Mouse (Mus musculus) ovary, postnatal 10 days (tissue): Measurements from ENCODE around the gene Atg10.
"Not testable (repeated sequence)": the region's sequence is repeated elsewhere in the genome, so short reads cannot be mapped to it uniquely, and the experiment has no call there.

Experiments used
- DNase-seq: peaks from one replicate; pipeline ENCODE4 v3.0.0; 2022; ENCODE audit warnings: low spot score

Gene Atg10

DNA sequence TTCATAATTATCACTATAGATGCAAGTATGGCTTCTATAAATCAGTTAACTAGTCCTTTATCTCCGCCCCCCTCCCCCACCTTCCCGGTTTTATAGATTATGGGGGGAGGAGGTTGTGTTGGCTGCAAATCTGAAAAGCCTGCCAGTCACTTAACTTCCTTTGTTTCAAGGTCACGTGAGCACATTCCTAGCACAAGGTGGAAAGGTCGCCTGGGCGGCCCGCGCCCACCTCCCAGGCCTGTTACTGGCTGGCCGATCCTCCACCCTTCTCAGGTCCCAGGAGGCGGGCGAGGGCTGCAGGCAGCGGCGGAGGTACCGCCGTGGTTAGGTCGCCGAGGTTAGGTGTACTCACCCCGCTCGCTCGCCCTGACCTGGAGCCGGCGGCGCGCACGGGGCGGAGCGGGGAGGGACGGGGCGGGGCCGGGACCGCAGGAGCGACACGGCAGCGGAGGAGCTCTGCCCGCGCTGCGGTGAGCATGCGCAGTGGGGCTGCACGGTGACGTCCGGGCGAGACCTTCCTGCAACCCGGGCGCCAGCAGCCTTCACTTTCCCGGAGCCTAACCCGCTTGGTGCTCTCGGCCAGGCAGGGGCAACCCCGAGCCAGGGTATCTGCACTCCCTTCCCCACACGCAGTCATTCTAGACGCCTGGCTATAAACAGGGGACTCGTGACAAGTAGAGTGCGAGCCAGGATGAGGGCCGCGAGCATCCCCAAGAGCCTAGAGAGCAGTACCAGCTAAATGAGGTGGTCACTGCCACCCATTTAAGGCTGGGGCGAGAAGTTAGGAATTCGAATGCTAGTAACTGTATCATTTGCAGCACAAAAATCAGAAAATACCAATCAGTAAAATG, at the start of gene Atg10:
Atg10 (minus strand) TSS at position 382 of the 851 bp plus-strand sequence.
- DNase-seq: peak; percentile 85

DNA sequence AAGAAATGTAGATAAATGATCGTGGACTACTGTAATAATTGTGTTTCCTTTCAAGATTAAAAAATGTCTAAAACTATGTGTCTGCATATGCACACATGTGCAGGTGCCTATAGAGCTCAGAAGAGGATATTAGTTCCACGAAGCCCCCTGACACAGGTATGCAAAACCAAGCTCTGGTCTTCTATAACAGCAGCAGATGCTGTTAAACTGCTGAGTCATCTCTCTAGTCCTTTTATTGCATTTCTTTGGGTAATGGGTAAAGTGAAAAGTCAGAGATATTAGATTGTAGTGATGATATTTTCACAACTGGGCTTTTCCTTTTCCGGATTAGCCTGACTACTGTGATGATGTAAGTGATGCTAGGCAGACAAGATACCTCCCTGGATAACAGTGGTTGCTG, 28.6 kb upstream of the Atg10 start:
- DNase-seq: no peak

DNA sequence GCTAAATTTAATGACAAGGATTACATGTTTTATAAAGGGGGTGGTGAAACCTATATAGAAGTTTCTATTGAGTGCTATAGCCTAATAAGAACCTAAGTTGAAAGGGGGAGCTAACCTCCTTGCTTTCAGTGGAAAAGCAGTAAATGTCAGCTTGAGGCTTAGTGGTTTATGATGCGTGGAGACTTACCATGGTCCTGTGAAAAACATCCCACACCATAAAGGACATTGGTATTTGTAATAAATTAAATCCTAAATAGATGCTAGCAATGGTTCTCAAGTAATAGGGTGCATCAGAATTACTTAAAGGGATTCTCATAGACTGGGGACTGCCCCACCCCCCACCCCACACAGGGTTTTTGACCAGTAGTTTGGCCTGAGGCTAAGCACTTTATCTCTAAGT, 27.9 kb upstream of the Atg10 start:
- DNase-seq: no peak

DNA sequence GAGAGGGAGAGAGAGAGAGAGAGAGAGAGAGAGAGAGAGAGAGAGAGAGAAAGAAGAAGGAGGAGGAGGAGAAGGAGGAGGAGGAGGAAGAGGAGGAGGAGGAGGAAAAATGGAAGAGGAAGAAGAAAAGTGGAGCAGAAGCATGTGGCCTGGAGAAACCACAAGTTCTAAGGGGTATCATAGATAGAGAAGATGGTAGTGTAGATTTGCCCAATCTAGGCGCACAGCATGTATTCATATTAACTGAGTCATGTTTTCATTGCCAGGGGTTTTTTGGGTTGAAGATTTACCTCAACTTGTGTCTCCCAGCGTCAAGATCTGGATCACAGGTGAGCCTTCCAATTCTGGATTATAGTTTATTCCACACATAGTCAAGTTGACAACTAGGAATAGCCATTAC, 26.3 kb upstream of the Atg10 start:
- not testable (repeated sequence) for DNase-seq

DNA sequence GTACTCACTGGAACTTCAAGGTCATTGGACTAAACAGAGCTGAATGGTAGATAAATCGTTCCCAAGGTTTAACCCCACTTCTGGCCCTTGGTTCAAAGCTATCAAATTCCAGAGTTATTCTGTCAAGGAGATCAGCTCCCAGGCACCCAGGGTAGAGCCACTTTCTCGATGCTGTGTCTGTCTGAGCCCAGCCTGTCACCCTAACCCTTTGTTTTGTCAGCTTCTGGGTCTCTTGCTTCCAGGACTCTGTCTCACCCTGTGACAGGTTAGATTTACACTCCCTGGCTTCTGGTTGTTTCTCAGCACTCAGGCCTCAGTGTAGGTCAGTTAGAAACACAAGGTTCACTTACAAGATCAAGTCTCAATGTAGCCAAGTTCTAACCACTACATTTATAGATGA, 22.7 kb upstream of the Atg10 start:
- DNase-seq: no peak

DNA sequence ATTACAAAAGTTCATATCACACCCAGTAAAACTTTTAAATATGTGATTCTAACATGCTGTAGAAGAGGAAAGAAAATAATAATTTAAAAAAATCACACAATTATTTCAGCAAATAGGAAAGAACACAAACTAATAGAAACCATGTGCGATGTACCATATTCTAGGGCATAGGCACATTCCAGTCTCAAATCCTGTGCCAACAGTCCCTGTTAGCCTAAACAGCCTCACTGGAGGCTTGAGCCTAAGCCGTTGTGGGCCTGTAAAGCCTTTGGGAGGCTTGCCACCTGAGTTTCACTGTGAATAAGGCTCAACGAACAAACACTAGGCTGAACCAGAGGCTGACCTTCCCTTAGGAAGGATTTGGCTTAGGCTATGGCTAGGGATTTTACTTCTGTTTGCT, 14.2 kb upstream of the Atg10 start:
- no peak for DNase-seq

DNA sequence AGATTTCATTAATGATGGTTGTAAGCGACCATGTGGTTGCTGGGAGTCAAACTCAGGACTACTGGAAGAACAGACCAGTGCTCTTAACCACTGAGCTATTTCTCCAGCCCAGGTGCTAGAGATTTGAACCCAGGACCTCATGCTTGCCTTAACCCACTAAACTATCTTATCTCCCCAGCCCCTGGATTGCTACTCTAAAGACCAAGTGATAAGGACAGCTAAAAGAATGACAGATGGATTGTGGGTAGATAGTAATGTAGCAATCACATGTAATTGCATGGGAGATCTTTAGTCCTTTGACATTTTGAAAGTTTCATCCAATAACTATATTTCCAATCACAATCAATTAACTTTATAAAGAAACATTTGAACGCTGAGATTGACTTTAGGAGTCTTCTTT, 13.1 kb upstream of the Atg10 start:
- no peak for DNase-seq

DNA sequence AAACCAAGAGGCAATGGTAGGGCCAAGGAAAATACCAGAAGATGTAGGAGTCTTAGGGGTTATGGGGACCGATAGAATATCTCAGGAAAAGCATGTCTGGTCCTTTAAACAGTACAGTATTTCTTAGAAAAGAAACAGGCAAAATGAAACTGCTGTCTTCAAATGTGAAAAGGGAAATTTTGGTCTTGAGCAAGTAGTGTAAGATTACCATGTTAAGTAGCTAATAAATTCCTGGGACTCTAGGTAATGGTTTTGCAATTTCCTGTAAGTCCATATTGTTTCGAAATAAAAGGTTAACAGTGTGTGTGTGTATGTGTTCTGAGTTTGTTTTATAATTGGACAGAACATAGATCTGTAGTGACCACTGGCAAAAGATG, 658 bp upstream of the Atg10 start:
- DNase-seq: no peak

DNA sequence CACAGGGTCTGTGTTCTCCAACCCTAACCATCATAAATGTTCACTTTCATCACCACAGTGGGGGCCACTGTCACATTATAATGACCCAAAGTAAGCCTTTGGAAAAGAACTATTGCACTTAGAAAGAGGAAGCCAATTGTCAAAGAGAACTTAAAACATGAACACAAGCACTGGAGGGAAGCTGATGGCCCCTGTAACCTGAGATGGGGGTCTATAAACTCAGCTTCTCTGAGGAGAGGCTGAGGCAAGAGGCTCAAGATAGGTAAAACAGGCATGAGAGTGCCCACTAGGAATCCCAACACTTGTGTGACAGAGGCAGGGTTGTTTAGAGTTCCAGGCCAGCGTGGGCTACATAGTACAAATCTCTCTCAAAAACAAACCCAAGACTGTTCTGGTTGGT, 705 bp downstream of the Atg10 start:
- no peak for DNase-seq

DNA sequence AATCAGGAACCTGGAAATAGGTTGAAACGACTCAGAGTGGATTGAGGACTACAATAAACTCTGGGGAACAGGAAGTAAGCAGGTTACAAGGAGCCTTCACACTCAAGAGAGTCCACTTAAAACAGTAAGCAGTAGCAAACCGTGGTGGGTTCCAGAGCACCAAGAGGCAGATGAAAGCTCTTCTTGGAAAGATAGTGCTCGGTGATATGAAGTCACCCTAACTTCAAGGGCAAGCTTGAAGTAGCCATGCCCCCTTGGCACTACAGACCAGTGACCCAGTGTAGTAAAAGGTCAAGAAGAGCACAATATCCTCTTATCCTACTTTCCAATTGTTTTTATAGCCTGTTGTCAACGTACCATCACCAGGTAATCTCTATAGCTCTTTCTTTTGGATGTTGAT, 2.1 kb downstream of the Atg10 start:
- DNase-seq: no peak

DNA sequence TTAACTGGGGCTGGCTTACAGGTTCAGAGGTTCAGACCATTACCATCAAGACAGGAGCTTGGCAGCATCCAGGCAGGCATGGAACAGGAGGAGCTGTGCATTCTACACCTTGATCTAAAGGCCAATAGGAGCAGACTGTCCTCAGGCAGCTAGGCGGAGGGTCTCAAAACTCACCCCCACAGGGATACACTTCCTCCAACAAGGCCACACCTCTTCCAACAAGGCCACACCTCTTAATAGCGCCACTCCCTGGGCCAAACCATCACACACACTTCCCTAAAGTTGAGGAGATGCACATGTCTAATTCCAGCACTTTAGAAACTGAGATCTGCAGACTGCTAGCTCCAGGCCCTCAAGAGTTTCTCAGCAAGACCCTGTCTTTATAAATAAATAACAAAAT, 6.1 kb downstream of the Atg10 start:
- no peak for DNase-seq

DNA sequence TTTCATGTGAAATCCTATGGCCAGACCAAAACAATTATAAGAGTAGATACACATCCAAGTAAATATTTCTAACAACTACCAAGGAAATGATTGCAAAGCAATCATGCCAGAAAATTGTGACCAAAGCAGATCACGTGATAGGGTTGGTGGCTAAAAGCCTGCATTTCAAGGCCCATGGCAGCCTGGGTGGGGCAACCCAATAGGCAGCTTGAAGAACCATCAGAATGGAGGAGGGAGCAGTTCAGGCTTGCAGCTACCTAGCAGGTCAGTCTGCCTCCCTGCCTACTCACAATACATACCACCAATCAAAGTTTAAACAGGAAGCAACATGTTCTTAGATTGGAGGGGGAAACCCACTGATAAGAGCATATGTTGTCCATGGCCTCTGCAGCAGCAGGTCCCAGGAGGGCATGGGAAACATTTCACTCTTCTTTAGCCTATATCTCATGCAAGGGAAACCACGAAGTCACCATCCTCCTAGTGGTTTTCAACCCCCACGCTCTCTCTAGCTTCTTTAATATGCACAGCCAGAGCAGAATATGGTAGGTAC, 7.0 kb downstream of the Atg10 start:
- no peak for DNase-seq

DNA sequence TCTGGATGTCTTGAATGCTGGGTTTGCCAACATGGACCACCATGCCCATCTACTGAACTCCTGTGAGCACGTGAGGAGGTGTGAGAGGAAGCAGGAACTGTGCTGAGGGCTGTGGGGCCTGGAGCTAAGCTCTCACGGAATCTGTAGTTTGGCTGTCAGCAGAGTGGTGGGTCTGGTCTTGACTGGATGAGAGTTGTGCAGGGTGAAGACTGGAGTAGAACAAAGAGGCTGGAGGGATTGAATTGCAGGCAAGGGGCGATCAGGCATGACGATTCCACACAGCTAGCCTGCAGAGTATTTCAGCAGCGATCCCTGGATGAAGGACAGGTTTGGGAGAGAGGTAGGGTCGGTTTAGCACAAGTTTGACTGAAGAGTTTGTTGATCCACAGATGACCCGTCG, 10.8 kb downstream of the Atg10 start:
- no peak for DNase-seq

DNA sequence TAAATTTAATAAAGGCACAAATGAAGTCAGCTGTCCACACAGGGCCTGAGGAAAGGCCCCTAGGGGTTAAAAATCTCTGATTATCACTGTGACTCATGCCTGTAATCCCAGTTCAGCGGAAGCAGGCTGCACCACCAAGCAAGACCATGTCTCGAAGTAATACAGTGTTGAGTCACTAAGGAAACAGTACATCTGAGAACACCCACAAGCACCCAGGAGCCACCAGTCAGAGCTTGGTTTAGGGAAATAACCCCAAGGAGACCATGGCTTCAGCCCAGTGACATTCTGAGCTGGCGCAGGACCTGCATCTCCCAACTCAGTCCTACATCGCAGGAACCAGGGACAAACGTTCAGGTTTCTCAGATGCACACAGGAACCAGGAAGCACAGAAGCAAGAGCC, 17.5 kb downstream of the Atg10 start:
- no peak for DNase-seq

DNA sequence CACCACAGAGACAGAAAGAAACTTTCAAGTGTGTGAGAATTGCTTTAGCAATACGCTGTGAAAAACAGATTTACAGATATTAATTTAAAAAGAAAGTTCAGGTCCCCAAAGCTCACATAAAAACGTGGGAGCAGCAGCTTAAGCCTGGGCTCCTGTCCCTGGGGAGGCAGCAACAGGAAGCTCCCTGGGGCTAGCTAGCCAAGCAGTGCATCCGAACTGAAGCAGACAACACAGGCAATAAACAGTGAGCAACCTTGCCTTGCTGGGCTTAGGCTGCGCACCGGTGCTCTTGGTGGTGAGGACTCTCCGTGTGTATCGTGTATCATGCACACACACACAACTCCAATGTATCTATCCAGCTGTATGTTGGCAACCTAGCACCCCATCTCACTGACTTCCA, 21.2 kb downstream of the Atg10 start:
- no peak for DNase-seq

DNA sequence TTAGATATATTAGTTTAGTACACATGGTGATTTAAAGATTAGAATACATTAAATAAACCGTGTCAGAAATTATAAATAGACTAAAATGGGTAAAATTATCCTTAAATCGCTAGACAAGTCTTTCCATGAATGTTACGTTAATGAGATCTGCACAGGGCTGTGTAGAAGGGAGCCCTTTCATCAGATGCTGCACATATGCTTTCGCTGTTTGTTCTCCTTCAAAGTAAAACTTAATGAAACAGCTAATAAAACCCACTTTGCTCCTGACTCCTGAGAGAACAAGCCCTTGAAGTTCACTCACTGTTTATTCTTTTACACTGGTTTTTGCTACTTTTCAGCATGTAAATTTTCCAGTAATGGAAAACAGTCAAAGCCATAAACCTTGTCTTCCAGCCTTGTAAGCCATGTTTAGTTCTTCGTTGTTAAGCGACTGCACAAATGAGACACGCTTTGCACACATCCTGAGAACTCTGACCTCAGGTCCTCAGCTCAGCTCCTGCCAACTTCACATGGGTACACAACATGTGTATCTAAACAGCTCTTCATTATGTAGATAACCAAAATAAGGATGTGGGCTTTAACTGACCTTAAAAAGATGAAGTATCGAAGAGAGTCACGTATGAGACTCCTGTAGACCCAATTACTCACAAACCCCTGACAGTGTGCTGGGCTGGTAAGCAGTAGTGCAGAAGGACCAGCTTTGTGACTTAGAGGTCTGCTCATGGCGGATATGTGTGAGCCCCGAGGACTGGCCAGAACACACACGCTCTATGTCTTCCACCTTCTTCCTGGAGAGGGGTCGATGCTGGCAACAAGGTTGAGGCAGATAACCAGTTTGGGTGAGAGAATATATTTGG, 36.2 kb downstream of the Atg10 start:
- DNase-seq: no peak

DNA sequence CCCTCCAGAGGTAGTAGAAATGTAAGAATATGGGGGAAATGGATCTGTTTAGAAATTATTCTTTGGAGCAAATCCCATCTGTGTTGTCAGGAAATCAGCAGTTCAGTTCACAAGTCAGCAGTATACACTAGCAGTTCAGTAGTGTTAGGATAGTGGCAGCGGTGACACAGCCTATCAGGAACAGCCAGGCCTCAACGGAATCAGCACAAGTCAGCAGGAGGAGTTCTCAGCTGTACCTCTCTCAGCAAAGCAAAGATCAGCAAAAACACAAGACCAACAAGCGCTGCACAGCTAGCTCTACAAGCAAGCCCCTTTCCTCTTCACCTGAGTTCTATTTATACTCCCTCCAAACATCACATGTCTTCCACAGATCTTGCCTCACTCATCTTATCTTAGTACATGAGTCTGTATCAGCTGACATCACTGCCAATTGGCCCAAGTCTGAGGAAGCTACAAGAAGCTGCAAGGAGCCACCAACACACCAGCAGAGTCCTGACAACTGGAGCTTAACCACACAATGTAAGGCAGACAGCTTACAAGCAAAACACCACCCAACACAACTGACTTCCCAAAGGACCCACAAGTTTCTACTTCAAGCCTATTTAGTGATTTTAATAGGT, 38.4 kb downstream of the Atg10 start:
- DNase-seq: no peak

DNA sequence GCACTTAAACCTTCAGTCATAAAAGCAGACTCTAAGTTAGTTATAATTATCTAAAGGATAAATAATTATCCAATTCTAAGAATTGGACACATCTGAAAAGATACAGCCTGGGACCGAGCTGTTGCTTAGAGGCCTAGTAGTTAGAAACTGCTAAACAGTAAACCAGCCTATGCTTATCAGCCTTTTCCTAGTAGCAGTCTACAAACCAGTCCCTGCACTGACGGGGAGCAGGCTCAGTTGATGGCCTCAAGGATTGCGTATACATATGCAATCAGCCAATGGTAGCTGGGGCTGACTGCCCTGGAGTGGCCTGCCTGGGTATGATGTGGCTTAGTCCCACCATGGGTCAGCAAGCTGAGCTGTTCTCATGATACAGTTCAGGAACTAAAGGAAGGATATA, 39.5 kb downstream of the Atg10 start:
- no peak for DNase-seq

DNA sequence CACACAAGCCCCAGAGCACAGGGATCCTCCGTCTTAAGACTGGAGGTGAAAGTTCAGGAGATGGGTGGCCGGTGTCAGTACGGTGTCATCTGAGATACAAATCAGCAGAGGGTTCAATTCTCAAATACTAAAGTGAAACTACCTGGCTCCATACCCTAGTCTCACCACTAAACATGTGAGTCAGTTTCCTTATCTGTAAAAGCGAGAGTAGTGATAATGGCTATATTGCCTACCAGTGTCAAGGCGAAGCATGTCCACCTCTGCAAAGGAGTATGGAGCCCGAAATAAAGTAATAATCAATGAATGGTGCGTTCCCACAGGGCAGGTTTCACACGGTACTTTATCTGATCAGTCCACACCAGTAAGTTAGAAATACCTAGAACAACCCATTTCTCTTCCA, 43.4 kb downstream of the Atg10 start:
- no peak for DNase-seq

DNA sequence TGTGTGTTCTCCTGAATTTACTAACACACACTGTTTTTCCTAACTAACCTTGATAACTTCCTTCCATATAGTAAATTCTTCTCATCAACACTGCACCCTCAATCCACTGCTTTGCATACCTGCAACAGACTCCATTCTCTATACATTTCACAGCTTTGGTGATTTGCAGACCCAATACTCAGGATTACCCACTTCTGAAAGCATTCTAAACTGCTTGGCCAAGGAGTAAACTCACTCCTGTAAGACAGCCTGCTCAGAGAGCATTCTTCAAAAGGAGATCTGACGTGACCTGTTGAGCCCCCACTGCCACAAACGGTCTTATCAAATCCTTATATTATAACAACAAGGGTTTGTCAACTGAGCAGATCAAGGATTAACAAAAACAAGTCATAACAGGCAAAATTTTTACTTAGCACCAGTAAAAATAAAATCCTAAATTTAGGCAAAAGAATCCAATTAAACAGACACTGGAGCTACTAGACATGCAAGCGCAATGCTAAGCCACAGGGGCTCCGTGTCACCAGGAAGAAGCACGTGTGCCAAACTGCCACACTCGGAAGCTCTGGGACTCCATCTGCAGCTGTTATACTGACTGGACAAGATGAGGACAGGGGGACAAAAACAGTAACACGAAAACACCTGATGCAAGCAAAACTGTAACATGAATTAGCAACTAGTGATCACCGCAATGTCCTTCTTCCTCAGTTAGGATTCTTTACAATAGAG, 44.4 kb downstream of the Atg10 start:
- DNase-seq: no peak

DNA sequence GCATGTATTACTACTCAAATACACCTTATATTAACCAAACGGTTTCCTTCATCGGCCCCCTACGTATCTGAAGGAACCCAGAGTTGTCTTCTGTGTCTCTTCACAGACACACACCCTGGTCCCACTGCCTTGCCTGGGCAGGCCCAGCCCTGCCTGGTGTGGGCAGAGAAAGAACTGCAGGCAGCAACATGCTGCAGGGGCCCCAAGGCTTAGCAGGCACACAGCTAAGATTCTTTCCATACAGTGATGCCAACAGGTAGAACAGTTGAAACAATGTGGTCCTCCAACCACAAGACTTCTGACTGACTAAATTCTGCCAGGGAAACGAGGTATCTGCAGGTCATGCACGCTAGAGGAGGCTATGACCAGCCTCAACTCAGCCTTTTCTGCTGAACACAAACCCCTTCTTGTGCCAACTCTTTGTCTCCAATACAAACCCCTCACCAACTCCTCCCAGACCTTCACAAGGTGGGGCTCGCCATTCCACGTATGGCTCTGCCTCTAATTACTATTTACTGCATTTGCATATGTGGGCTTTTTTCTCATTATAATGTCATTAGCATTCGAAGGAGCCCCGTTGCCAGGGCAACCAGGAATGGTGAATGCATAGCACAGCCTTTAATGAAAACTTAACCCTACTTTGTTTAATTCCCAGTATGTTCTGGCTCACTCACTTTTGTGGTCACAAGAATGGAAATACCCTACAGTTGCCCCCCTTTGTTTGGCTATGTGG, 45.2 kb downstream of the Atg10 start:
- DNase-seq: no peak
